Mouse (Mus musculus) thymus, postnatal 36 days (tissue): ENCODE results near the gene Gm17387.

Experiments
- DNase-seq, 2 experiments: peaks; one replicate each; pipeline ENCODE4 v3.0.0; 2022; ENCODE audit warnings: mixed read lengths in 2 of 2

Gene Gm17387

GRCm38 (mm10) chr7:141078876-141079275 lies 49.9 kb downstream of the Gm17387 start:
- no peak for DNase-seq
